Mouse (Mus musculus): ENCODE data around the gene Med9.
"Not testable (repeated sequence)": the region's sequence is repeated elsewhere in the genome, so short reads cannot be mapped to it uniquely, and the experiment has no call there.

The Med9 gene

GRCm38 (mm10) chr11:59947752-59948400 is at the start of gene Med9:
Gene Med9, plus strand, starts transcription at chr11:59948206.
- DNase-seq, result peak; percentile 97

GRCm38 (mm10) chr11:59899711-59900685 is 48.0 kb upstream of the Med9 start:
- DNase-seq, result no peak

GRCm38 (mm10) chr11:59900995-59901394 is 47.0 kb upstream of the Med9 start:
- DNase-seq, result no peak

- DNase-seq, result no peak
These were observed 45.8 kb upstream of the Med9 start for GRCm38 (mm10) chr11:59902045-59902726.

- no peak for DNase-seq
These were observed 41.4 kb upstream of the Med9 start for GRCm38 (mm10) chr11:59906521-59907123.

- no peak for DNase-seq
These were observed 39.6 kb upstream of the Med9 start for GRCm38 (mm10) chr11:59908446-59908845.

- no peak for DNase-seq
These were observed 37.4 kb upstream of the Med9 start for GRCm38 (mm10) chr11:59910586-59910985.

- no peak for DNase-seq
These were observed 36.5 kb upstream of the Med9 start for GRCm38 (mm10) chr11:59911523-59911922.

GRCm38 (mm10) chr11:59913702-59914101 is 34.3 kb upstream of the Med9 start:
- DNase-seq, result no peak

GRCm38 (mm10) chr11:59918014-59918413 is 30.0 kb upstream of the Med9 start:
- DNase-seq, result no peak

GRCm38 (mm10) chr11:59919401-59919800 is 28.6 kb upstream of the Med9 start:
- no peak for DNase-seq

- no peak for DNase-seq
These were observed 27.7 kb upstream of the Med9 start for GRCm38 (mm10) chr11:59920331-59920730.

GRCm38 (mm10) chr11:59921265-59921664 is 26.7 kb upstream of the Med9 start:
- DNase-seq, result no peak

GRCm38 (mm10) chr11:59930031-59930430 is 18.0 kb upstream of the Med9 start:
- DNase-seq, result no peak

- no peak for DNase-seq
These were observed 15.3 kb upstream of the Med9 start for GRCm38 (mm10) chr11:59932560-59933337.

- no peak for DNase-seq
These were observed 14.1 kb upstream of the Med9 start for GRCm38 (mm10) chr11:59933943-59934342.

- DNase-seq, result no peak
These were observed 11.0 kb upstream of the Med9 start for GRCm38 (mm10) chr11:59937023-59937422.

- no peak for DNase-seq
These were observed 10.4 kb upstream of the Med9 start for GRCm38 (mm10) chr11:59937615-59938014.

GRCm38 (mm10) chr11:59939821-59940220 is 8.2 kb upstream of the Med9 start:
- no peak for DNase-seq

GRCm38 (mm10) chr11:59940645-59941044 is 7.4 kb upstream of the Med9 start:
- no peak for DNase-seq

- no peak for DNase-seq
These were observed 6.6 kb upstream of the Med9 start for GRCm38 (mm10) chr11:59941391-59941790.

- DNase-seq, result not testable (repeated sequence)
These were observed 3.2 kb upstream of the Med9 start for GRCm38 (mm10) chr11:59944855-59945254.

Data from right cerebral cortex, postnatal 14 days (tissue).